Mouse (Mus musculus) lung, postnatal 36 days (tissue): Measurements from ENCODE around the gene Lamc1.
"Not testable (repeated sequence)": the region's sequence is repeated elsewhere in the genome, so short reads cannot be mapped to it uniquely, and the experiment has no call there.

Experiments used
- DNase-seq: peaks from one replicate; pipeline ENCODE4 v3.0.0; 2022; ENCODE audit warnings: mixed read lengths

Gene Lamc1

DNA sequence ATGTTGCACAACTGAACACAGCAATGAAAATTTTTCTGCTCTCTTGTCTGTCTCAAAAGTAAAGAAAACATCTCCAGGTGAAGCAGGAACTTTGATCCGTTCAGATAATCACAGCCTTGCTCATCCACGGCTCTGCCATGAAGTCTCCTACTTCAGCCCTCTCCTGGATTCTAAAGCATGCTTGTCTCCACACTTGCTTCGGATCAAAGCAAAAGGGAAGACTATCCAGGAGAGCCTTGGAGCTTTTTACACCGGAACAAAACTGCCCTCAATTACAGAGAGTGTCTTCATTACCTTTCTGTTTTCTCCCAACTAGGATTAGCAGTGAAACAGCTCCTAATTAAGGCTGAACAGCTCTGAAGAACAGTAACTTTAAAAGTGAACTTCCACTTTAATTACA, 1.4 kb downstream of the Lamc1 start:
- no peak for DNase-seq

GRCm38 (mm10) chr1:153329306-153329705, 3.3 kb downstream of the Lamc1 start:
- DNase-seq = no peak

DNA sequence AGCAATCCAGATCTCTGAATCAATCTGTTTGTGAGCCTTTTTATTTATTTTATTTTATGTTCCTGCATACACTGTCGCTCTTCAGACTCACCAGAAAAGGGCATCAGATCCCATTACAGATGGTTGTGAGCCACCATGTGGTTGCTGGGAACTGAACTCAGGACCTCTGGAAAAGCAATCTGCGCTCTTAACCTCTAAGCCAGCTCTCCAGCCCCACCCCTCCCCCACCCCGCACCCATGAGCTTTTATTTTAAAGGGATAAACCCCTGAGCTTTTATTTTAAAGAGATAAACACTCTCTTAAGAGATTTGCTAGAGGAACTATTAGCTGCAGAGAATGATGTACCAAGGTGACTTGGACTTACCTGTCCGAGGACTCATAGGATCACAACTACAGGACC, 5.5 kb downstream of the Lamc1 start:
- DNase-seq = no peak

GRCm38 (mm10) chr1:153326226-153326625, 6.4 kb downstream of the Lamc1 start:
- no peak for DNase-seq

- no peak for DNase-seq
Measured at GRCm38 (mm10) chr1:153321404-153321803, 11.2 kb downstream of the Lamc1 start.

DNA sequence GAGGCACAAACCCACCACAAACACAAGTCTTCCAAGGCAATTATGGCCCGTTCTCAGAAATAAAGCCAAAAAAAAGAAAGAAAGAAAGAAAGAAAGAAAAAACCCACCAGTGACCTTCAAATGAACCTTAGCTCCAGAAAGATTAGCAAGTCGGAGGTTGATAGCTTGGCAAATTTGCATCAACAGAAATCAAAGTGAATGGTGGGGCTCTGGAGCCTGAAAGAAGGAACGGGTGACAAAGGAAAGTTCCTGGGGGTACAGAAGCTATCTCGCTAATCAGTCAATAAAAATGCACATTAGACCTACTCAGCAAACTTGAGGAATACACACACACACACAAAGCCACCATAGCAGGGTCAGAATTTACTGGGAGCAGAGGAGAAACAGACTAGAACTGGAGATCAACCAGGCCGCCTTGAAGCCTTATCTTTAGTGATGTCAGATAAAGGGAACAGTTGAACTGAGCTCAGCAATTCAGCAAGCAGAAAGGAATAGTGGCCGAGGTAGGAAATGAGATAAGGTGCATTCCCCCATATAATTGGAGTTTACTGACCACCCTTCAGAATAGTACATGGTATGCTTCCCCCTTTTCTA, 11.9 kb downstream of the Lamc1 start:
- DNase-seq = no peak

GRCm38 (mm10) chr1:153320121-153320520, 12.5 kb downstream of the Lamc1 start:
- no peak for DNase-seq

- DNase-seq = no peak
Measured at GRCm38 (mm10) chr1:153318741-153319140, 13.8 kb downstream of the Lamc1 start.

GRCm38 (mm10) chr1:153318287-153318686, 14.3 kb downstream of the Lamc1 start:
- DNase-seq = no peak

GRCm38 (mm10) chr1:153317486-153318260, 14.9 kb downstream of the Lamc1 start:
- DNase-seq = no peak

DNA sequence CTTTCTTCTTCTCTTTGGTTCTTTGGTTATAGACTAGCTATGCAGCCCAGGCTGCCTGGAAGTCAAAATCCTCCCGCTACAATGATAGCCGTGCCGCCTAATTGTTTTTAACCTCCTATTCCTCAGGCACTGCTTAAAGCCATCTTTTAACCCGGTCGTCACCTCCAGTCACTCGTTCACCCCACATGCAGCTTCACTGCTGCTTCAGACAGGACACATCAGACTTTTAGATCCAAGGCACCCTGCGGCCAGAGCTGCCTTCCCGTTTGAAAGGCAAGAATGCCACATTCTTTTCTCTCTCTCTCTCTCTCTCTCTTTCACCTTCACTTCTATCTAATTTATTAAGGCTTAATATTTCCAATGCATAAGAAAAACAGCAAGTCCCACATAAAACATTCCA, 15.6 kb downstream of the Lamc1 start:
- no peak for DNase-seq

GRCm38 (mm10) chr1:153316286-153316685, 16.3 kb downstream of the Lamc1 start:
- DNase-seq = no peak

- DNase-seq = no peak
Measured at GRCm38 (mm10) chr1:153315121-153315520, 17.5 kb downstream of the Lamc1 start.

- no peak for DNase-seq
Measured at GRCm38 (mm10) chr1:153312992-153313391, 19.6 kb downstream of the Lamc1 start.

GRCm38 (mm10) chr1:153310190-153310589, 22.4 kb downstream of the Lamc1 start:
- peak; percentile 44 for DNase-seq

- no peak for DNase-seq
Measured at GRCm38 (mm10) chr1:153309310-153309709, 23.3 kb downstream of the Lamc1 start.

DNA sequence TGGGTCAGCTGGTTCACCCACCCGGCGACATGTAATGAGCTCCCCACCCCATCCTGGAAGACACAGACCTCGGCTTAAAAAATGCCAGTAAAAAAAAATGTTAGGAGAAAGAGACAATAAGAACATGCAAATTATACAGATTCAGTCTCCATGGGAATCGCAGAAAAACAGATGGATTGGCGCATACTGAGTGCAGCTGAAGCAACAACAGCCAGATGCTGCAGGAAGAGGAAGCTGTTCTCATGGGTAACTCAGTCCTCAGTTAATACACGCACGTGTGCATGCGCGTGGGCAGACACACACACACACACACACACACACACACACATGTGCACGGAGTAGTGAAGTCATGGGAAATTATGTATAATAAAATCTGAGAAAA, 23.7 kb downstream of the Lamc1 start:
- DNase-seq = peak; percentile 37

DNA sequence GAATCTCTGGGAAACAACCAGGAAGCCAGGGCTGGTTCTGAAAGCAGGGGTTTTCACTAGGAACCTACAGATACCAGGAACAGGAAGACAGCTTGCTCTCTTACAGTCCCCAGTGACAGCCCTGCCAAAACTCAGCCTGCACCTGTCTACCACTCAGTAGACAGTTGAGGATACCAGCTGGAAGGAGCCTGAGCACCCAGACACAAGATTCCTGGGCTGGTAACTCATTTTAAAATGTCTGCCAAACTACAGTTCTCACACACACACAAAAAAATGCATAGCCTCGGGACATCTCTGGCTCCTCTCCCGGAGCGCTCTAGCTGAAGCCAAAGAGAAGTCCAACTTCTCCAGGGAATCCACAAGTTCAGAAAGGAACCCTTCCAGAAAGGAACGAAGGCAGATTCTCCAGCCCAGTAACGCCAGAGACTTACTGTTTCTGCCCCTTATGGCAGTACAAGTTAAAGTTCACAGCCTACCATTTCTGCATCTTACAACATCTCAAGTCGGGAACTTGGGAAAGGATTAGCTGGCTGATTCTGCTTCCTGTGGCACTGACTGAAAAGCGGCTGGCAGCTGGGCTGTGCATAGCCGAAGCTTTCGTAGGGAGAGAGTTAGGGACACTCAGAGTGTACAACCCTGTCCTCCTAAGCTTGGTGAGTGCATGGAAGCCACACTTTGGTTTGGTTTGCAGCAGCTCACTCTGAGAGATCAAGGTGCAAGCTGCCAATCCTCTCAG, 24.2 kb downstream of the Lamc1 start:
- DNase-seq = no peak

DNA sequence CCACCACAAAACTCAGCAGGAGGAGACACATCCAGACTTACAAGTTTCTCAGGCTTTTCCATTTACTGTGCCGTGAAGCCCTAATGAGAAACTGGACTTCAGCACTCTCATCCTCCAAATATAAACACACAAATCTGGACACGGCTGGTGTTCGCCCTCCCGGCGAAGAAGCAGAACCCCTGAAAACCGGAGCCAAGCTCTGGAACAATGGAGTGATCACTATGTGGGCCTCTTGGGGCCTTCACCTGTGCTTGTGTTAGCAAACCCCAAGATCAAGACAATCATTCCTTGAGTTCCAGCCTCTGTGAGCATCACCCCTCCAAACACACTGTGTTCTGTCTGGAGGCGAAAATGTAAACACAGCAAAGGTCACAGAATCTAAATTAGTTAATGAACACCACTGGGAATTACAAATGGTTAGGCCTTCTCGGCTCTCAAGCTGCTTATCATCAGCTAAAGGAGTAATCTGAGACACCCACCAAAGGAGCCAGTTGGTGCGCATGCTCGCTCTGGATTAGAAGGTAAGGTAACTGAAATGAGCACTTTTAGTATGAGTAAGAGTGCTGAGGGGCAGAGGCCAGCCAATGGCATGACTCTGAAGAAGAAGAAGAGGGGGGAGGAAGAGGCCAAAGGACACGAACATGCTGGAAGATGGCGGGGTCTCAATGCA, 24.9 kb downstream of the Lamc1 start:
- no peak for DNase-seq

GRCm38 (mm10) chr1:153305728-153306127, 26.9 kb downstream of the Lamc1 start:
- DNase-seq = not testable (repeated sequence)

- not testable (repeated sequence) for DNase-seq
Measured at GRCm38 (mm10) chr1:153305249-153305648, 27.3 kb downstream of the Lamc1 start.

DNA sequence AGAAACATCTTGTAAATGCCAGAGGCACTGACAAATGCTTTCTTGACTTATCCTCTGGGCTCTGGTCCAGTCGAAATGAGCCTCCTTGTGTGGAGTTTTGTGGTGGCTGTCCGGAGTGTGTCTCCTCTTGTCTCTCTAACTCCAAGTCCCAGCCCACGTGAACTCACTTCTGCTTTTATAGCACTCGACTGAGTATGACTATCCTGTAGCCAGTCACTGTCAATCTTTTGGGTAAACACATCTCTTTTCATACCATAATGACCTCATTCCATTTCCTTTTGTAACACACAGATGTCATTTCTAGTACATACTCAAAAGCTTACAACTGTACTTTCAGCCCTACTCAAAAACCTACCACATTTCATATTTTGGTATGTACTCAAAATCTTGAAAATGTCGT, 33.1 kb downstream of the Lamc1 start:
- DNase-seq = not testable (repeated sequence)

DNA sequence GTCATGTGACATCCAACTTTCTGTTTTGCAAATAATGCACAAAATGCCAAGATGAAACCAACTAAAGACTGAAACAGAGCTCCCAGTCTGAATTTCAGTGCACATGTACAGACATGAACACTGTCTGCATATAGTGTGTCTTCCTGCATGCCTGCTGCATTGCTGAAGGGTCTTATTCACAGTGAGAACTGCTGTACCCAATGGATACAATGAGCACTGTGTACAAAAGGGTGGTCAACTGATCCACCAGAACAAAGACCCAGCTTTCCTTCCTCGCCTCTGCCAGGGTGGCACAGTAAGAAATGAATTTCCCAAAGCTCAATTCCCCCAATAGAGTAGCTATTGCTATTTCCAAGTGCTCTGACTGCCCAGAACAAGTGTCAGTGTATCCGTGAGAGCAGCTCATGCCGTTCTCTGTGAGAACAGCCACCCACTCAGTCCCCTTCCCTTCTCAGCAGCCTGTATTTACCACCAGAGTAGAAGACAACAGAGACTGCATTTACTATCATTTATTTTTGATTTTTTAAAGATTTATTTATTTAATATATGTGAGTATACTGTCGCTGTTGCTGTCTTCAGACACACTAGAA, 34.7 kb downstream of the Lamc1 start:
- DNase-seq = not testable (repeated sequence)
